Mouse (Mus musculus) kidney, embryonic 14.5 days (tissue): ENCODE results near the gene Adam19. TPM values are rescaled to one million over a fixed set of nuclear protein-coding genes. Genes with fewer than 3 reads are reported as not detected.

Experiments used
- ATAC-seq: fragments of 200-750 bp; cut with Nextera tagmentation; 2 replicates; pipeline ENCODE4 v1.8.0; 2017; ENCODE audit warnings: moderate number of reproducible peaks, mild to moderate bottlenecking, moderate TSS enrichment, moderate library complexity; ENCODE audit not compliant: low FRiP score, low TSS enrichment
- H3K27ac ChIP-seq: fragments of 300-500 bp; sonication (generic); 2 replicates; pipeline ENCODE4 v1.5.1; 2014; ENCODE audit warnings: low read depth, mild to moderate bottlenecking, low read length, moderate library complexity, mixed read lengths
- H3K27me3 ChIP-seq: fragments of 300-500 bp; sonication (generic); 2 replicates; pipeline ENCODE4 v1.6.1; 2014; ENCODE audit warnings: mild to moderate bottlenecking, low read length; ENCODE audit not compliant: control insufficient read depth, insufficient read depth
- H3K36me3 ChIP-seq: fragments of 300-500 bp; sonication (generic); 2 replicates; pipeline ENCODE4 v1.6.1; 2014; ENCODE audit warnings: low read length, mixed read lengths; ENCODE audit not compliant: control insufficient read depth, insufficient read depth
- H3K4me1 ChIP-seq: fragments of 300-500 bp; sonication (generic); 2 replicates; pipeline ENCODE4 v1.6.1; 2014; ENCODE audit warnings: low read length, mixed read lengths; ENCODE audit not compliant: control insufficient read depth, insufficient read depth
- H3K4me2 ChIP-seq: fragments of 300-500 bp; sonication (generic); replicated peaks from 2 replicates; pipeline ENCODE4 v1.6.1; 2014; ENCODE audit warnings: low read depth, mild to moderate bottlenecking, low read length
- H3K4me3 ChIP-seq: fragments of 300-500 bp; sonication (generic); 2 replicates; pipeline ENCODE4 v1.5.1; 2014; ENCODE audit warnings: mild to moderate bottlenecking, low read length
- H3K9ac ChIP-seq: fragments of 300-500 bp; sonication (generic); 2 replicates; pipeline ENCODE4 v1.6.1; 2014; ENCODE audit warnings: low read depth, mild to moderate bottlenecking, low read length, moderate library complexity
- H3K9me3 ChIP-seq: fragments of 300-500 bp; sonication (generic); 2 replicates; pipeline ENCODE4 v1.6.1; 2016; ENCODE audit warnings: low read length; ENCODE audit not compliant: control insufficient read depth
- WGBS: fragments of 180-500 bp; shearing (Covaris S2); extraction: QIAGEN DNeasy Blood & Tissue Kit; methylation state at CpG from one replicate; pipeline ENCODE4 v1.1.7; 2014; 5-methylcytosine and 5-hydroxymethylcytosine counted together
- microRNA-seq: library from miRNA; unstranded; fragments of <30 nt; microRNA quantifications from one replicate; pipeline ENCODE4, GENCODE M21; 2016
- polyA plus RNA-seq: library from polyadenylated mRNA; unstranded; fragments of >200 nt; fragmentation: Nextera tagmentation; extraction: Ambion mirVana; gene quantifications from 2 replicates; pipeline ENCODE4 v1.2.1, GENCODE M21; 2014

Gene Adam19
- polyA plus RNA-seq, 1 experiment from 2014 or later = 14.7 TPM

- Histone ChIP-seq H3K4me1 (no peaks in the 10 kb centered on the region), H3K4me2 (no peak overlapping the region), H3K36me3 (no peaks in the 10 kb centered on the region), H3K9ac (no peak overlapping the region), H3K27ac (no peak overlapping the region), H3K9me3 (no peaks in the 10 kb centered on the region), H3K4me3 (no peak overlapping the region), H3K27me3 (no peaks in the 10 kb centered on the region)
- ATAC-seq = no peak
- WGBS = 87% methylated on average over 3 of the region's 3 CpGs
Measured at GRCm38 (mm10) chr11:46184946-46185345, 129.2 kb downstream of the Adam19 start.

- Histone ChIP-seq H3K4me3 (no peak overlapping the region), H3K9me3 (no peaks in the 10 kb centered on the region), H3K27me3 (no peaks in the 10 kb centered on the region), H3K4me1 (no peaks in the 10 kb centered on the region), H3K4me2 (no peak overlapping the region), H3K9ac (no peak overlapping the region), H3K27ac (no peak overlapping the region), H3K36me3 (no peaks in the 10 kb centered on the region)
- 23% methylated on average over 4 of the region's 4 CpGs for WGBS
- ATAC-seq = no peak
Measured at GRCm38 (mm10) chr11:46185486-46185885, 129.7 kb downstream of the Adam19 start.

- Histone ChIP-seq H3K4me1 (no peaks in the 10 kb centered on the region), H3K27ac (no peak overlapping the region), H3K4me3 (no peak overlapping the region), H3K4me2 (no peak overlapping the region), H3K9ac (no peak overlapping the region), H3K27me3 (no peaks in the 10 kb centered on the region), H3K9me3 (no peaks in the 10 kb centered on the region), H3K36me3 (no peaks in the 10 kb centered on the region)
- 87% methylated on average over 2 of the region's 2 CpGs for WGBS
- ATAC-seq = no peak
Measured at GRCm38 (mm10) chr11:46188283-46188682, 132.5 kb downstream of the Adam19 start.

- Histone ChIP-seq H3K9me3 (no peaks in the 10 kb centered on the region), H3K27ac (no peak overlapping the region), H3K4me2 (no peak overlapping the region), H3K4me3 (no peak overlapping the region), H3K36me3 (peaks cover 3% of the 10 kb centered on the region; the same call in 1 of the 2 replicates), H3K9ac (no peak overlapping the region), H3K4me1 (no peaks in the 10 kb centered on the region), H3K27me3 (no peaks in the 10 kb centered on the region)
- no peak for ATAC-seq
- 47% methylated on average over 4 of the region's 4 CpGs for WGBS
Measured at GRCm38 (mm10) chr11:46194175-46194574, 138.4 kb downstream of the Adam19 start.

Small RNA genes lying within 50 kb of the gene (microRNA-seq; reads per million reads assigned to microRNA genes)
- gene Mir7239 = not detected
- not detected for gene Mir8100

Other genes with a start within 250 kb of the Adam19 start
- gene Clint1, start 203.9 kb upstream of the Adam19 start, polyA plus RNA-seq = 58.1 and 86.3 TPM in 2 replicates
- 6.0 and 8.8 TPM in 2 replicates for gene Lsm11, start 111.1 kb upstream of the Adam19 start, polyA plus RNA-seq
- 15.9 and 16.6 TPM in 2 replicates for gene Thg1l, start 100.5 kb upstream of the Adam19 start, polyA plus RNA-seq
- 0.16 TPM in 2 replicates for gene Sox30, start 75.7 kb upstream of the Adam19 start, polyA plus RNA-seq
- gene Gm12166, start 3.7 kb upstream of the Adam19 start, polyA plus RNA-seq = 5.0 and 5.4 TPM in 2 replicates
- gene Nipal4, start 110.5 kb downstream of the Adam19 start, polyA plus RNA-seq = 0.13 and 0.22 TPM in 2 replicates
- gene Fndc9, start 179.5 kb downstream of the Adam19 start, polyA plus RNA-seq = 0.11 TPM in 1 of 2 replicates, not detected in the other